Mouse (Mus musculus): ENCODE measurements around the gene Pnmal1. TPM values are rescaled to one million over a fixed set of nuclear protein-coding genes. Genes with fewer than 3 reads are reported as not detected.

Pnmal1 gene
- polyA plus RNA-seq (2017; shearing (Covaris generic)) = not detected

- ATAC-seq = no peak
Measured at GRCm38 (mm10) chr7:16959539-16960187, at the start of gene Pnmal1. Gene Pnmal1 (plus strand): TSS chr7:16959679.

- ATAC-seq = no peak
Measured at GRCm38 (mm10) chr7:16909909-16910308, 49.6 kb upstream of the Pnmal1 start.

GRCm38 (mm10) chr7:16911904-16912303, 47.6 kb upstream of the Pnmal1 start:
- no peak for ATAC-seq

- ATAC-seq = no peak
Measured at GRCm38 (mm10) chr7:16912360-16912759, 47.1 kb upstream of the Pnmal1 start.

GRCm38 (mm10) chr7:16913806-16914452, 45.5 kb upstream of the Pnmal1 start:
- ATAC-seq = peak; percentile 96

GRCm38 (mm10) chr7:16914453-16915343, 44.8 kb upstream of the Pnmal1 start:
- no peak for ATAC-seq

- ATAC-seq = no peak
Measured at GRCm38 (mm10) chr7:16915461-16916340, 43.8 kb upstream of the Pnmal1 start.

GRCm38 (mm10) chr7:16916342-16917265, 42.9 kb upstream of the Pnmal1 start:
- no peak for ATAC-seq

GRCm38 (mm10) chr7:16917447-16917846, 42.0 kb upstream of the Pnmal1 start:
- ATAC-seq = no peak

GRCm38 (mm10) chr7:16918014-16918413, 41.5 kb upstream of the Pnmal1 start:
- no peak for ATAC-seq

- ATAC-seq = no peak
Measured at GRCm38 (mm10) chr7:16918670-16919069, 40.8 kb upstream of the Pnmal1 start.

GRCm38 (mm10) chr7:16919395-16920149, 39.9 kb upstream of the Pnmal1 start:
- ATAC-seq = no peak

GRCm38 (mm10) chr7:16920150-16920579, 39.3 kb upstream of the Pnmal1 start:
- ATAC-seq = no peak

GRCm38 (mm10) chr7:16920818-16921791, 38.4 kb upstream of the Pnmal1 start:
- no peak for ATAC-seq

GRCm38 (mm10) chr7:16921881-16922335, 37.6 kb upstream of the Pnmal1 start:
- no peak for ATAC-seq

GRCm38 (mm10) chr7:16922360-16922973, 37.0 kb upstream of the Pnmal1 start:
- no peak for ATAC-seq

- ATAC-seq = no peak
Measured at GRCm38 (mm10) chr7:16923283-16924036, 36.0 kb upstream of the Pnmal1 start.
